Mouse (Mus musculus) central nervous system, embryonic 11.5 days (tissue): ENCODE results near the gene Dgkb. TPM values are rescaled to one million over a fixed set of nuclear protein-coding genes. Genes with fewer than 3 reads are reported as not detected.

ENCODE experiments used
- polyA plus RNA-seq: library from polyadenylated mRNA; depleted of rRNA; stranded (reverse); fragments of >200 nt; gene quantifications from 2 replicates; pipeline ENCODE4 v1.2.3, GENCODE M21; 2012; rRNA removed

Gene Dgkb
- 0.56 and 0.71 TPM in 2 replicates for polyA plus RNA-seq

GRCm38 (mm10) chr12:37817426-37817825 lies at the start of gene Dgkb:
Dgkb (plus strand) TSS chr12:37817726.

